Mouse (Mus musculus): Measurements from ENCODE around the gene Perp.

DNA sequence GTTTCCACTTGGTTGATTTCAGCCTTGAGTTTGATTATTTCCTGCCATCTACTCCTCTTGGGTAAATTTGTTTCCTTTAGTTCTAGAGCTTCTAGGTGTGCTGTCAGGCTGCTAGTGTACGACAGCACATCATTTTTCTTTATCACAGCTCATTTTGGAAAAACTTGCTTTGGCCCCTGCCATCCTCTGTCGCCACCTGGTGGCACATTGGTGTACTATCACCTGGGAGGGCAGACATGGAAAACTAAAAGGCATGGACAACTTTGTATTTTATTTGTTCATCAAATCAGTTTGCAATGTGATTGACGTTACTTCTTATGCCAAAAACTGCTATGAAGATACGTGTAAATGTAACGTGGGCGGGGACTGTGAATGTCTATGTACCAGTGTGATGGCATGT, 59.3 kb downstream of the Perp start:
- peak; percentile 92 for TF ChIP-seq CTCF (IDR thresholded peaks at IDR 0.05; ENCODE audit: extremely low read depth, insufficient read depth, low read length)
- no peak for TF ChIP-seq POLR2A (IDR thresholded peaks at IDR 0.05; ENCODE audit: extremely low read depth, insufficient read depth, low read length)

Data from cortical plate, adult 2 months (tissue).